Mouse (Mus musculus): ENCODE measurements around the gene Lgals9.

- TF ChIP-seq CTCF (IDR thresholded peaks at IDR 0.05; ENCODE audit: extremely low read depth, insufficient read length, insufficient replicate concordance, low read depth, low read length) (no peak), POLR2A (IDR thresholded peaks at IDR 0.05; ENCODE audit: low read depth, low read length) (no peak)
Observed at GRCm38 (mm10) chr11:78968121-78968520, 16.6 kb downstream of the Lgals9 start.

Data from small intestine, adult 2 months (tissue).